Mouse (Mus musculus): ENCODE data around the gene Exosc2.

DNA sequence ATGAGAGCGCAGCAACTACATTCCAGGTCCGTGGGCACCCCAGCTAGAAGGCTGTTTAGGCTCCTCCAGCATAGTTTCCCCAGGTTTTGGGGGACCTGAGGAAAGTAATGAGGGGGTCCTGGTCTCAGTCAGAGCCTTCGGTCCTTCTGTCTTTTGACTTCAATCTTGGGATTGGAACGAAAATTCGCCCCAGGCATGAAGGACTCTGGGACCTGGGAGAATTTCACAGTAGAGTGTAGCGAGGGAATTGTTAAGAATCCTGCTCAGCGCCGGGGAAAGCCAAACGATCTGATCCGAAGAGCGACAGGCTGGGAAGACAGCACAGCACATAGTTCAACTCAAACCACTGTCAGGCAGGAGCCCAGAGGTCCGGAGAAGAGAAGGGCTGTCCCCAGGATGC, 33.2 kb upstream of the Exosc2 start:
- TF ChIP-seq CTCF (IDR thresholded peaks at IDR 0.05; ENCODE audit: extremely low read depth, insufficient read depth, insufficient read length, insufficient replicate concordance) (no peak), POLR2A (IDR thresholded peaks at IDR 0.05; ENCODE audit: low read depth, low read length) (no peak)

Data from spleen, adult 2 months (tissue).